Mouse (Mus musculus) brain, embryonic 14.5 days (tissue): ENCODE measurements at regions not wholly inside any gene's neighbourhood (a gene's known extent, or its start where the extent isn't known, plus 50 kb on each side); places are given as distances from the start of the nearest gene placed in this dataset.

Source experiments
- CTCF ChIP-seq: fragments of 200-500 bp; IDR thresholded peaks from 2 replicates; pipeline ENCODE4 v1.5.1; 2012; ENCODE audit warnings: inconsistent platforms, mild to moderate bottlenecking, moderate library complexity, borderline replicate concordance; ENCODE audit not compliant: insufficient read depth, insufficient read length; ENCODE audit errors: extremely low read depth
- POLR2A ChIP-seq: fragments of 200-500 bp; IDR thresholded peaks from 2 replicates; pipeline ENCODE4 v1.6.1; 2012; ENCODE audit warnings: mild to moderate bottlenecking, inconsistent platforms, borderline replicate concordance; ENCODE audit not compliant: poor library complexity, insufficient read depth, insufficient read length, severe bottlenecking; ENCODE audit errors: extremely low read depth

DNA sequence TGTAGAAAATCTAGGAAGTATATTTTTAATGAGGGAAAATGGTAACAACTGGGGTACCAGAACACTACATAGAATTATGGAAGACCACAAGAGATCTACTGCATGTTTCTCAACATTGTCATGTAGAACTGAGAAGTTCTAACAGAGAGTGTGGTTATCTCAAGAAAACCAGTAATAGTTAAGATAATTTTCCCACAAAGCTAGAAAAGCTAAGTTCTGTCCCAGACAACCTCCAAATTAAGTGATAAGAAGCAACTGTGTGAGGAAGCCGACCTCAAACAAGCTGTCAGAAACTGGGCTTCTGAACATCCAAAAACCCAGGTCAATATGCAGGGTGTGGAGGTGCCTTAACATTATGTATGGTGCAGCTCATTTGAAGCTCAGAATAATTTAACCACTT, 261.4 kb upstream of the Speer4f2 start:
- TF ChIP-seq POLR2A: no peak
- no peak for TF ChIP-seq CTCF
